In the genomic region with DNA sequence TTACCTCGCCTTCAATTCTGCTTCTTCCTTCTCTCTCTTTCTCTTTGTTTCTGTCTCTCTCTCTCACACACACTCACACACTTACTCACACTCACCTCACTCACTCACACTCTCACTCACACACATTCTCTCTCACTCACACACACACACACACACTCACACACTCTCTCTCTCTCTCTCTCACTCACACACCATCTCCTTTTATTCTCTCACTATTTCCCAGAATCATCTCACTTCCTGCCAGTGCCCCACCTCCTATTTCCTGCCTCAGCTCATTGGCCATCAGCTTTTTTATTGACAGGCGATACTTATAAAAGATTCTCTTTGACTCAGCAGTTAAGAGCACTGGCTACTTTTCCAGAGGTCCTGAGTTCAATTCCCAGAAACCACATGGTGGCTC, we compare ENCODE assay signal across 18 mouse cellular contexts. TPM values are rescaled to one million over a fixed set of nuclear protein-coding genes. Genes with fewer than 3 reads are reported as not detected.
"Had no signal": no experiment of that assay in that cellular context is flagged by ENCODE, and none has a peak within 500 bp of the region (broad histone marks: within the 10 kb centered on the region; RNA-seq: fewer than 3 reads in every experiment).

No protein-coding gene starts in this region.

- DNase-seq: lung, adult 18-20 months; lung, embryonic 14.5 days; lung, postnatal 10 days; lung, postnatal 36 days; right cerebral cortex, postnatal 14 days; thymus, adult 18-20 months; thymus, postnatal 14 days; thymus, postnatal 36 days had no signal

- H3K27me3 ChIP-seq: midbrain, embryonic 13.5 days; midbrain, embryonic 15.5 days; neural tube, embryonic 12.5 days; stomach, embryonic 15.5 days had no signal

- H3K4me3 ChIP-seq: megakaryocyte, embryonic 14.5 days; midbrain, embryonic 13.5 days; midbrain, embryonic 15.5 days; neural tube, embryonic 12.5 days; stomach, embryonic 15.5 days had no signal

- H3K27ac ChIP-seq: macrophage; midbrain, embryonic 13.5 days; midbrain, embryonic 15.5 days; neural tube, embryonic 12.5 days; stomach, embryonic 15.5 days; stomach, postnatal 0 days had no signal

- H3K4me1 ChIP-seq: midbrain, embryonic 13.5 days; midbrain, embryonic 15.5 days; neural tube, embryonic 12.5 days; stomach, embryonic 15.5 days had no signal

- ATAC-seq: midbrain, embryonic 13.5 days; midbrain, embryonic 15.5 days had no signal

- H3K4me2 ChIP-seq: lung, embryonic 14.5 days; midbrain, embryonic 11.5 days; midbrain, embryonic 13.5 days; midbrain, embryonic 15.5 days; neural tube, embryonic 12.5 days; stomach, embryonic 15.5 days had no signal

- H3K36me3 ChIP-seq: midbrain, embryonic 13.5 days; midbrain, embryonic 15.5 days; neural tube, embryonic 12.5 days; stomach, embryonic 15.5 days had no signal

- H3K9ac ChIP-seq: lung, embryonic 14.5 days; midbrain, embryonic 13.5 days; midbrain, embryonic 15.5 days; neural tube, embryonic 12.5 days; stomach, embryonic 15.5 days had no signal

- H3K9me3 ChIP-seq: midbrain, embryonic 13.5 days; midbrain, embryonic 15.5 days; neural tube, embryonic 12.5 days; stomach, embryonic 15.5 days had no signal

RNA-seq across cellular contexts. Expression of a gene that starts 28.5 kb away (rescaled TPM):
- total RNA-seq: monocyte, adult 5-6 weeks; neutrophil, adult 5-6 weeks had no signal
- polyA plus RNA-seq: macrophage had no signal

RNA-seq across cellular contexts. Expression of a gene that starts 44.8 kb away (rescaled TPM):
- total RNA-seq: neutrophil, adult 5-6 weeks had no signal
